Mouse (Mus musculus) heart, embryonic 14.5 days (tissue): Measurements from ENCODE around the gene Fxyd3. TPM values are rescaled to one million over a fixed set of nuclear protein-coding genes. Genes with fewer than 3 reads are reported as not detected.

Experiments used
- microRNA-seq: library from miRNA; unstranded; fragments of <30 nt; microRNA quantifications from one replicate; pipeline ENCODE4, GENCODE M21; 2016
- polyA plus RNA-seq: library from polyadenylated mRNA; unstranded; fragments of >200 nt; fragmentation: Nextera tagmentation; extraction: Ambion mirVana; gene quantifications from 2 replicates; pipeline ENCODE4 v1.2.1, GENCODE M21; 2014

Fxyd3 gene
- polyA plus RNA-seq, 1 experiment from 2014 or later = 0.82 TPM

Small RNA genes lying within 50 kb of the gene (microRNA-seq; reads per million reads assigned to microRNA genes)
- not detected for gene Mir7050

Other genes starting within 250 kb of the Fxyd3 start
- not detected in 2 replicates for gene Ffar3, start 220.5 kb downstream of the Fxyd3 start, polyA plus RNA-seq
- gene Ffar1, start 215.1 kb downstream of the Fxyd3 start, polyA plus RNA-seq = not detected in 2 replicates
- 0.16 TPM in 1 of 2 replicates, not detected in the other for gene Cd22, start 196.4 kb downstream of the Fxyd3 start, polyA plus RNA-seq
- 0.15 TPM in 1 of 2 replicates, not detected in the other for gene Mag, start 161.8 kb downstream of the Fxyd3 start, polyA plus RNA-seq
- gene Hamp2, start 152.0 kb downstream of the Fxyd3 start, polyA plus RNA-seq = not detected in 2 replicates
- gene Hamp, start 132.7 kb downstream of the Fxyd3 start, polyA plus RNA-seq = not detected in 2 replicates
- 17.2 and 19.6 TPM in 2 replicates for gene Usf2, start 119.9 kb downstream of the Fxyd3 start, polyA plus RNA-seq
- gene Lsr, start 103.2 kb downstream of the Fxyd3 start, polyA plus RNA-seq = 6.1 and 6.7 TPM in 2 replicates
- 0.30 and 0.89 TPM in 2 replicates for gene Fam187b, start 102.9 kb downstream of the Fxyd3 start, polyA plus RNA-seq
- 34.3 and 36.1 TPM in 2 replicates for gene Fxyd5, start 34.2 kb downstream of the Fxyd3 start, polyA plus RNA-seq
- gene Fxyd7, start 25.2 kb downstream of the Fxyd3 start, polyA plus RNA-seq = 1.6 and 1.9 TPM in 2 replicates
- gene Fxyd1, start 19.5 kb downstream of the Fxyd3 start, polyA plus RNA-seq = 1,215 and 1,293 TPM in 2 replicates
- gene Lgi4, start 17.4 kb downstream of the Fxyd3 start, polyA plus RNA-seq = not detected in 2 replicates
- 1.4 and 2.0 TPM in 2 replicates for gene Hpn, start 38.6 kb upstream of the Fxyd3 start, polyA plus RNA-seq
- gene Scn1b, start 50.3 kb upstream of the Fxyd3 start, polyA plus RNA-seq = 3.4 and 3.7 TPM in 2 replicates
- 45.9 and 51.4 TPM in 2 replicates for gene Gramd1a, start 79.2 kb upstream of the Fxyd3 start, polyA plus RNA-seq
- gene Scgb2b2, start 213.8 kb upstream of the Fxyd3 start, polyA plus RNA-seq = not detected in 2 replicates
- not detected in 2 replicates for gene Scgb1b2, start 215.1 kb upstream of the Fxyd3 start, polyA plus RNA-seq